Mouse (Mus musculus) forebrain, embryonic 12.5 days (tissue): ENCODE results near the gene Nus1. TPM values are rescaled to one million over a fixed set of nuclear protein-coding genes. Genes with fewer than 3 reads are reported as not detected.

Source experiments
- polyA plus RNA-seq: library from polyadenylated mRNA; unstranded; fragments of >200 nt; fragmentation: Nextera tagmentation; extraction: Ambion mirVana; gene quantifications from 2 replicates; pipeline ENCODE4 v1.2.1, GENCODE M21; 2016

Nus1 gene
- polyA plus RNA-seq, 1 experiment from 2014 or later = 16.6 TPM

Other genes with a start within 250 kb of the Nus1 start
- gene Ros1, start 222.3 kb upstream of the Nus1 start, polyA plus RNA-seq = not detected in 2 replicates
- gene Dcbld1, start 183.9 kb upstream of the Nus1 start, polyA plus RNA-seq = 24.5 and 30.7 TPM in 2 replicates
- gene Gm26741, start 58.8 kb upstream of the Nus1 start, polyA plus RNA-seq = not detected in 2 replicates
- 23.0 and 24.1 TPM in 2 replicates for gene Gopc, start 35.4 kb upstream of the Nus1 start, polyA plus RNA-seq
- not detected in 2 replicates for gene Nepn, start 28.6 kb upstream of the Nus1 start, polyA plus RNA-seq